Mouse (Mus musculus) MEL (cell line): ENCODE measurements around the gene Disp1.

Experiments used
- CHD1 ChIP-seq: IDR thresholded peaks from 2 replicates; pipeline ENCODE4 v1.6.1; 2012; ENCODE audit warnings: low read depth, mild to moderate bottlenecking, inconsistent platforms, low read length, improper control_type of control experiment
- CTCF ChIP-seq, 3 experiments: IDR thresholded peaks in 2 of 3; conservative IDR thresholded peaks in 1 of 3; 2 replicates each; pipeline ENCODE4 v1.5.1; 2011 to 2012; ENCODE audit warnings: low read length in 3 of 3, low read depth in 2 of 3, mild to moderate bottlenecking in 2 of 3, improper control_type of control experiment in 1 of 3, inconsistent platforms in 1 of 3, mixed read lengths in 1 of 3, moderate library complexity in 1 of 3; ENCODE audit not compliant: control insufficient read depth in 1 of 3, insufficient read depth in 1 of 3, poor library complexity in 1 of 3, severe bottlenecking in 1 of 3
- E2F4 ChIP-seq: IDR thresholded peaks from 2 replicates; pipeline ENCODE4 v1.6.1; 2011; ENCODE audit warnings: low read depth, low read length, improper control_type of control experiment, borderline replicate concordance
- MAZ ChIP-seq: IDR thresholded peaks from 2 replicates; pipeline ENCODE4 v1.6.1; 2012; ENCODE audit warnings: low read depth, mild to moderate bottlenecking, inconsistent platforms, low read length, improper control_type of control experiment
- POLR2A ChIP-seq, 2 experiments: IDR thresholded peaks; 2 replicates each; pipeline ENCODE4 v1.6.1; 2011 to 2012; ENCODE audit warnings: low read length in 2 of 2, mild to moderate bottlenecking in 2 of 2, control low read depth in 1 of 2, improper control_type of control experiment in 1 of 2, low read depth in 1 of 2, moderate library complexity in 1 of 2; ENCODE audit not compliant: control insufficient read depth in 1 of 2, insufficient read depth in 1 of 2, poor library complexity in 1 of 2
- ZC3H11A ChIP-seq: IDR thresholded peaks from 2 replicates; pipeline ENCODE4 v1.6.1; 2012; ENCODE audit warnings: low read depth, mild to moderate bottlenecking, inconsistent platforms, low read length, improper control_type of control experiment

DNA sequence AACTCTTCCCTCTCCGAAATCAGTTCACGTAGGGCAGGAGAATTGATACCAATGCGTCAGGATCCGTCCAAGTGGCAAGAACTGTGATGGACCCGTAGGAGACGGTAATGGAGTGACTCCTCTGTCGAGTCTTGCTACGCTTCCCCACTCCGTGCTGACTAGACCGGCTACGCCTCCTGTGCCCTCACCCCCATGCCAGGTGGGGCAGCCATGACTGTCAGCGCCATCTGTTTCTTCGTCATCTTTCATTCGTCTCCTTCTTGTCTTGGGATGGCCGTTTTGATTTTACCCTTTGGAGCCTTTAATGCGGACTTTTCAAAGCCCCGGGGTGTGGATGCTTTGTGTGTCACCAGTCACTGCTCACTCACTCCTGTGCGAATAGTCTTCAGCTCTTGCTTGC lies 26.6 kb downstream of the Disp1 start:
- no peak for TF ChIP-seq CTCF (IDR thresholded peaks at IDR 0.05 in 2 of 3, conservative IDR thresholded peaks at IDR 0.05 in 1 of 3; ENCODE audit: control insufficient read depth in 1 of 3, insufficient read depth in 1 of 3, low read depth in 2 of 3, low read length in 3 of 3, poor library complexity in 1 of 3, severe bottlenecking in 1 of 3)
- TF ChIP-seq POLR2A (IDR thresholded peaks at IDR 0.05; ENCODE audit: control insufficient read depth in 1 of 2, insufficient read depth in 1 of 2, low read depth in 1 of 2, low read length in 2 of 2, poor library complexity in 1 of 2) = no peak
- TF ChIP-seq MAZ = no peak
- TF ChIP-seq ZC3H11A = no peak
- no peak for TF ChIP-seq CHD1
- no peak for TF ChIP-seq E2F4
